Mouse (Mus musculus) heart, adult 9 months (tissue): ENCODE measurements around the gene Polm.

Source experiments
- DNase-seq, 2 experiments: peaks; one replicate each; pipeline ENCODE4 v3.0.0; 2022; ENCODE audit warnings: low spot score in 2 of 2

Gene Polm

GRCm38 (mm10) chr11:5837251-5838246 lies at the start of gene Polm:
Gene Polm (minus strand): TSS chr11:5838016.
- DNase-seq, result peak; percentile 93 to 95

- DNase-seq, result no peak
These were observed 49.4 kb upstream of the Polm start for GRCm38 (mm10) chr11:5887250-5887649.

- peak in 1 of 2 experiments; percentile 52 for DNase-seq
These were observed 48.4 kb upstream of the Polm start for GRCm38 (mm10) chr11:5886187-5886586.

- no peak for DNase-seq
These were observed 44.7 kb upstream of the Polm start for GRCm38 (mm10) chr11:5882518-5882917.

- DNase-seq, result no peak
These were observed 42.1 kb upstream of the Polm start for GRCm38 (mm10) chr11:5879905-5880304.

- no peak for DNase-seq
These were observed 40.8 kb upstream of the Polm start for GRCm38 (mm10) chr11:5878661-5879060.

- DNase-seq, result peak; percentile 98 to 99
These were observed 40.2 kb upstream of the Polm start, which contains the start of gene Pold2 for GRCm38 (mm10) chr11:5877921-5878526. Gene Pold2 (minus strand): TSS chr11:5878292.

GRCm38 (mm10) chr11:5877421-5877820 lies 39.6 kb upstream of the Polm start:
- no peak for DNase-seq

- DNase-seq, result no peak
These were observed 35.4 kb upstream of the Polm start for GRCm38 (mm10) chr11:5873192-5873591.

GRCm38 (mm10) chr11:5872707-5873106 lies 34.9 kb upstream of the Polm start:
- DNase-seq, result no peak

GRCm38 (mm10) chr11:5870069-5870468 lies 32.3 kb upstream of the Polm start:
- DNase-seq, result no peak

- DNase-seq, result no peak
These were observed 31.5 kb upstream of the Polm start for GRCm38 (mm10) chr11:5869331-5869730.

GRCm38 (mm10) chr11:5868324-5868723 lies 30.5 kb upstream of the Polm start:
- DNase-seq, result no peak

- DNase-seq, result no peak
These were observed 29.4 kb upstream of the Polm start for GRCm38 (mm10) chr11:5867196-5867595.

- peak in 1 of 2 experiments; percentile 33 for DNase-seq
These were observed 24.7 kb upstream of the Polm start for GRCm38 (mm10) chr11:5862394-5863105.

GRCm38 (mm10) chr11:5861678-5862393 lies 24.0 kb upstream of the Polm start, which contains the start of gene Aebp1:
Gene Aebp1 (plus strand): TSS chr11:5861947.
- DNase-seq, result peak; percentile 55 to 61

GRCm38 (mm10) chr11:5860639-5861038 lies 22.8 kb upstream of the Polm start:
- DNase-seq, result no peak

- no peak for DNase-seq
These were observed 22.2 kb upstream of the Polm start for GRCm38 (mm10) chr11:5859883-5860550.

GRCm38 (mm10) chr11:5858723-5859122 lies 20.9 kb upstream of the Polm start:
- DNase-seq, result no peak

- no peak for DNase-seq
These were observed 18.8 kb upstream of the Polm start for GRCm38 (mm10) chr11:5856479-5857130.
